Mouse (Mus musculus) bone marrow, adult 2 months (tissue): ENCODE data around the gene Slc9a2. TPM values are rescaled to one million over a fixed set of nuclear protein-coding genes. Genes with fewer than 3 reads are reported as not detected.
"Not testable (repeated sequence)": the region's sequence is repeated elsewhere in the genome, so short reads cannot be mapped to it uniquely, and the experiment has no call there.

Experiments used
- H3K27ac ChIP-seq: fragments of 200-500 bp; 2 replicates; pipeline ENCODE4 v1.5.1; 2012; ENCODE audit warnings: low read depth, mild to moderate bottlenecking, control low read depth, inconsistent platforms, low read length; ENCODE audit not compliant: control insufficient read depth, poor library complexity, insufficient read depth
- H3K4me1 ChIP-seq: fragments of 200-500 bp; 2 replicates; pipeline ENCODE4 v1.6.1; 2011; ENCODE audit warnings: low read length; ENCODE audit not compliant: control insufficient read depth, insufficient read depth
- H3K4me3 ChIP-seq: fragments of 200-500 bp; replicated peaks from 2 replicates; pipeline ENCODE3; 2011; ENCODE audit warnings: mild to moderate bottlenecking, low read depth, low read length, control low read depth; ENCODE audit not compliant: control insufficient read depth
- CTCF ChIP-seq: fragments of 200-500 bp; IDR thresholded peaks from 2 replicates; pipeline ENCODE4 v1.5.1; 2011; ENCODE audit warnings: low read length, control low read depth; ENCODE audit not compliant: control insufficient read depth, insufficient read depth
- POLR2A ChIP-seq: fragments of 200-500 bp; IDR thresholded peaks from 2 replicates; pipeline ENCODE4 v1.6.1; 2011; ENCODE audit warnings: low read depth, mild to moderate bottlenecking, control low read depth, low read length, borderline replicate concordance; ENCODE audit not compliant: control insufficient read depth
- WGBS: fragments of 180-500 bp; shearing (Covaris S2); methylation state at CpG from one replicate; pipeline ENCODE4 v1.1.7; 2018; 5-methylcytosine and 5-hydroxymethylcytosine counted together
- polyA plus RNA-seq: library from polyadenylated mRNA; stranded (reverse); fragments of >200 nt; gene quantifications from 2 replicates; pipeline ENCODE4 v1.2.4, GENCODE M21; 2011; ENCODE audit warnings: low replicate concordance; ENCODE audit not compliant: missing spikeins, insufficient read depth, insufficient read length

Slc9a2 gene
- polyA plus RNA-seq, 1 experiment = not detected

DNA sequence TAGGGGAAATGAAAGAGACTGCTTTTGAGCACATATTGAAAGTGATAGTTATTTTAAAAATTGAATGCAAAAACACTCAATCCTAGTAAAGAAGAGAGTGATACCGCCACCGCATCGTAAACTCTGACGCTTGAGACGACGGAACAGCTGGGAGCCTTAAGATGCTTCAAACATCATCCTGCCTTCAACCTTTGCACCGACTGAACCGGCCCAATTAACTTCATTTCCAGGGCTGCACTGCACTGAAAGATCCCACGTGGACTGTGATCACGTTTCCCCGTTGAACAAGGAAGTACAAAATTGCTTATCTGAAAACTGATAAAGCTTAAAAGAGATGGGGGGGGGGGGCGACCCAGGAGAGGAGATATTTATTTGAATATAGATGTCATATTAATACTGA, 21.4 kb upstream of the Slc9a2 start:
- H3K27ac ChIP-seq = no peak overlapping the region
- no peaks in the 10 kb centered on the region for H3K4me1 ChIP-seq
- H3K4me3 ChIP-seq = no peak overlapping the region
- WGBS = 58% methylated on average over 12 of the region's 12 CpGs
- TF ChIP-seq POLR2A (no peak), CTCF (no peak)

- Histone ChIP-seq H3K4me1 (no peaks in the 10 kb centered on the region), H3K27ac (no peak overlapping the region), H3K4me3 (no peak overlapping the region)
- 74% methylated on average over 9 of the region's 9 CpGs for WGBS
- TF ChIP-seq CTCF (no peak), POLR2A (no peak)
These were observed 20.9 kb upstream of the Slc9a2 start for GRCm38 (mm10) chr1:40659496-40659895.

GRCm38 (mm10) chr1:40660838-40661237, 19.5 kb upstream of the Slc9a2 start:
- 76% methylated on average over 6 of the region's 6 CpGs for WGBS
- H3K27ac ChIP-seq = no peak overlapping the region
- H3K4me1 ChIP-seq = no peaks in the 10 kb centered on the region
- H3K4me3 ChIP-seq = no peak overlapping the region
- TF ChIP-seq POLR2A (no peak), CTCF (no peak)

DNA sequence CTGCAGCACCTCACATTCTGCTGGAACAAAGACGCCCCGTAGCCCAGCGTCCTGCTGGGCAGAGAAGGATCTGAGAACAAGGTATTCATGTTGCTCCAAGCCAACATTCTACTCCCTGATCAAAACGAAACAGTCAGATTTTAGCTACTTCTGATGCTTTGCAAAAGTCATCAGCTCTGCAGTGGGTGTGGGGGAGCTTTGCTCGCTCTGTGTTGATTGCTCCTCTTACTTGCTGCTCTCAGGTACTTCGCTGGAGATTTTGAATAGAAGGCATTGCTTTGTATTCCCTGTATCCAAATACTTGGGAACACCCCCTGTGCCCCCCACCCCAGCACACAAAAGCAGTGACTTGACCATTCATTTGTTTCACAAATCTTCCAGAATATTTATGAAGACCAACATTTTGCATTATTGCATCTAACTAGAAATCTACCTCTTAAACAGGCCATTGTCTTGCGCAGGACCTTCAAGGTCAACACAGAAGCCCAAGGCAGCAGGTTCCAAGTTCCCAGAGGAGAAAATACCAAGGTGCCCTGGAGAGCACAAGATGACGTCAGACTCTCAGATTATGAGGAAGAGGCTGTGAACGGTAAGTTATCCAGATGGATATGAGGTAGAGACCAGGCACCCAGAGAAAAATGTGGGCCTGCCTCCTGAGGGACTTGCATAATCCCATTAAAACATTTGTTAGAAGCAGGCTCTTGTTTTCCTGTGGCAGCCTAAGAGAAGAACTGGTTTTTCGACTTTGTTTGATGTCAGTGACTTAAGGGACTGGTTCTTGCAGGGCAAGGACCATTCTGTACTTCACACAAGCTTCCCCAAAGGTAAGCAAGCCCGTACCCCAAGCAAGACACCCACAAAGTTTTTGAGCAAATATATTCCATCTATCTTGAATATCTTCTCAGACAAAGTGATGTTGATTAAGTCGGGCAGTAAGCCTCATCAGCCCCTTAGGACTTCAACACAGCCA, 14.7 kb upstream of the Slc9a2 start:
- WGBS = 53% methylated on average over 12 of the region's 12 CpGs
- Histone ChIP-seq H3K27ac (no peak overlapping the region), H3K4me1 (no peaks in the 10 kb centered on the region), H3K4me3 (no peak overlapping the region)
- no peak for TF ChIP-seq POLR2A
- TF ChIP-seq CTCF = no peak

DNA sequence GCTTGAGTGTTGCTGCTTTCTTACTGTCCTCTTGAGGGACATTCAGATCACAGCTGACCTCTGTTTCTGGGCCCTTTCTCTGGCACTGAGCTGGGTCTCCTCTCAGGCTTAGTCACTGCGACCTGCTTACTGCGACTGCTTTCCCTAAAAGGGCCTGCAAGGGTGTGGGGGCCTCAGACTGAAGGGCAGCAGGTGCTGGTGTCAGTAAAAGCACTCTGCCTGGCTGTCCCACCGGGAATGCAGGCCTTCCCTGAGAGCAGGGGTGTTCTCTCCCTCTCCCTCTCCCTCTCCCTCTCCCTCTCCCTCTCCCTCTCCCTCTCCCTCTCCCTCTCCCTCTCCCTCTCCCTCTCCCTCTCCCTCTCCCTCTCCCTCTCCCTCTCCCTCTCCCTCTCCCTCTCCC, 12.9 kb upstream of the Slc9a2 start:
- H3K4me1 ChIP-seq, H3K4me3 ChIP-seq, H3K27ac ChIP-seq: not testable (repeated sequence)
- WGBS = 40% methylated on average over 3 of the region's 3 CpGs

- Histone ChIP-seq H3K4me3 (no peak overlapping the region), H3K27ac (no peak overlapping the region), H3K4me1 (no peaks in the 10 kb centered on the region)
- WGBS = 75% methylated on average over 3 of the region's 3 CpGs
- TF ChIP-seq CTCF = no peak
- no peak for TF ChIP-seq POLR2A
These were observed 10.3 kb upstream of the Slc9a2 start for GRCm38 (mm10) chr1:40670025-40670424.

- H3K4me3 ChIP-seq = no peak overlapping the region
- H3K4me1 ChIP-seq = no peaks in the 10 kb centered on the region
- no peak overlapping the region for H3K27ac ChIP-seq
- TF ChIP-seq CTCF (no peak), POLR2A (no peak)
- 89% methylated on average over 4 of the region's 4 CpGs for WGBS
These were observed 8.9 kb upstream of the Slc9a2 start for GRCm38 (mm10) chr1:40671490-40671889.

- no peak overlapping the region for H3K27ac ChIP-seq
- H3K4me1 ChIP-seq = no peaks in the 10 kb centered on the region; the same call in 1 of the 2 replicates
- no peak for TF ChIP-seq CTCF
- TF ChIP-seq POLR2A = no peak
- WGBS = 56% methylated on average over 5 of the region's 5 CpGs
- H3K4me3 ChIP-seq = no peak overlapping the region
These were observed 3.1 kb upstream of the Slc9a2 start for GRCm38 (mm10) chr1:40677306-40677705.
